Mouse (Mus musculus): ENCODE results near the gene Adora3. TPM values are rescaled to one million over a fixed set of nuclear protein-coding genes. Genes with fewer than 3 reads are reported as not detected.

Gene Adora3
- polyA plus RNA-seq, 1 experiment from 2014 or later, result 0.12 TPM

DNA sequence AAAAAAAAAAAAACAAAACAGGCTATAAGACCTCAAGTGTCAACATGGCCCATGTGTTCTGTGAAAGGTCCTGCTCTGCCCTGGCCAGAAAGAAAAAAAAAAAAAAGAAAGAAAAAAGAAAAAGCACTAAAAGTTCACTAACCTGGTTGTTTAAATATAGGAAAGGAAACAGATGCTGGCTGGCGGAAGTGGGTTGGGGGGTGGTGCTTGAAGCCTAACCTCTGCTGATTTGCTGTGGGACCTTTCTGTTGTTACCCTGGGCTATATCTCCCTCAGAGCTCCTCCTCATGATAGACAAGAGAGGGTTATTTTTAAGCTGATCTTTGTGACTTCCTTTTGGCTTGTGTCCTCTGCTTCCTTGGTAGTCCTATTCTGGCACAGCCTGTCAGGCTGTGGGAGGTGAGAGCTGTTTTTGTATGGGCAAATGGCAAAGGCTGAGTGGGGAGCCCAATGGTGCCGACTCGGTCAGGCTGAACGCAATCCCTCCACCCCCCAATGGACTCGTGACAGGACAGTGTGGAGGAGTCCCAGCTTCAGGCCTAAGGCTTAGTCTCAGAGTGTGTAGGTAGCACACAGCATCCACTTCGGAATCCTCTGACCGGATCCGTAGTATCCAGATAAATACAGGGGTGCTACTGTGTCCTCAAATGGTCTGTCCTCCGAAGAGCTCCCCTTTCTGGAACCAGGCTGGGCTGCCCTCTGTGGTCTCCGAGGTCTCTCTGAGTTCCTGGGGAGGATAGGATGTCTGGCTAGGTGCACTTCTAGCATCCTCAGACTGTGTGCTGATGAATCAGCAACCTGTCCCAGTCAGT lies 21.3 kb downstream of the Adora3 start:
- Histone ChIP-seq H3K4me1 (replicated peaks; ENCODE audit: insufficient read depth, low read length) (peaks cover 14% of the 10 kb centered on the region; the same call in 1 of the 2 replicates), H3K36me3 (ENCODE audit: insufficient read depth, low read length) (no peaks in the 10 kb centered on the region), H3K27me3 (ENCODE audit: insufficient read depth, low read length) (no peaks in the 10 kb centered on the region), H3K4me2 (ENCODE audit: low read length) (no peak overlapping the region), H3K27ac (peak overlapping the region; percentile 64; the same call in 1 of the 2 replicates), H3K9me3 (replicated peaks; ENCODE audit: low read length) (no peaks in the 10 kb centered on the region), H3K4me3 (replicated peaks; ENCODE audit: low read depth, low read length) (no peak overlapping the region), H3K9ac (ENCODE audit: low read depth, low read length) (no peak overlapping the region)
- 61% methylated on average over 10 of the region's 10 CpGs for WGBS
- DNase-seq (ENCODE audit: low spot score) (peak; percentile 79), ATAC-seq (replicated peaks; ENCODE audit: low FRiP score, low read depth) (no peak)
- no peak for TF ChIP-seq CTCF (IDR thresholded peaks at IDR 0.05; ENCODE audit: low read depth)

DNA sequence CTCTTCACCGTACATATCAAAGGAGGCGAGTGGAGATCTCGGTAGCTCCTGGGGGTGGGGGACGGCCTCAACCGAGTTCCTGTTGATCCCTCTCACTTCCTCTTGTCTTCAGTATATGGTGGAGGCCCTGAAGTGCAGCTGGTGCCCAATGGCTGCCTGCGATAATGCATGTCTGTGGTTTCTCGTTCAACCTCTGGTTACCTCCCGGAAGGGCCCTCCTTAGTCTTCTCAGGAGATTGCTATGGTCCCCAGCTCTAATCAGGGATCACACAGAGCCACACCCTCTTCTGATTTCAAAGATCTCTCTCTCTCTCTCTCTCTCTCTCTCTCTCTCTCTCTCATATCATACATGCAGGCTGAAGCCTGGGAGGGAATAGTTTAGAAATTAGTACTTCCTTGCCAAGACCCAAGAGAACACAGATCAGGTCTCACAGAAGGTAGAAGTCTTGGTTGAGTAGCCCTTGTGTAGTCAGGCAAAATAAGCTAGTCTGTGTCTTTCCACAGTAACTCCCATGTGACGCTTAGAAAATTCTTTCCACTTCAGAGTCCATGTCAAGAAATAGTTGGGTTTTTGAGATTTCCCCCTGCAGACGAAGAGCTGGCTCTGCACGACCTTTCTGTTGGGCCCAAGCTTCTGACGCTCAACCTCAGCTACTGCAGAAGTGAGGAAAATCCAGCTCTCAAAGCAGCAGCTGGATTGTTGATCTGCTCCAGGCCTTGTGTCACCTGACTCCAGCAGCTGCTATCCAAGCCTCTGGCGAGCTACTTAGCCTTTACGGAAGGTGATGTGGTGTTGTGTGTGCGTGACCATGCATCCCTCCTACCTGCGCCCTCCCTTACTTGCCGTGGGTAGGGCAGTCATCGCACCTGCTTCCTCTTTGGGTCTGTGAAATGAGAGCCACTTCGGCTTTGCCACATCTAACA lies 22.2 kb downstream of the Adora3 start:
- H3K27me3 ChIP-seq (ENCODE audit: insufficient read depth, low read length), result no peaks in the 10 kb centered on the region
- peak overlapping the region; percentile 64 for H3K27ac ChIP-seq
- TF ChIP-seq CTCF (IDR thresholded peaks at IDR 0.05; ENCODE audit: low read depth), result no peak
- no peak overlapping the region for H3K4me2 ChIP-seq (ENCODE audit: low read length)
- H3K4me1 ChIP-seq (replicated peaks; ENCODE audit: insufficient read depth, low read length), result peaks cover 14% of the 10 kb centered on the region; the same call in 1 of the 2 replicates
- no peak overlapping the region for H3K4me3 ChIP-seq (replicated peaks; ENCODE audit: low read depth, low read length)
- no peak for ATAC-seq (replicated peaks; ENCODE audit: low FRiP score, low read depth)
- WGBS, result 68% methylated on average over 19 of the region's 19 CpGs
- no peak for DNase-seq (ENCODE audit: low spot score)
- no peaks in the 10 kb centered on the region for H3K9me3 ChIP-seq (replicated peaks; ENCODE audit: low read length)
- no peaks in the 10 kb centered on the region for H3K36me3 ChIP-seq (ENCODE audit: insufficient read depth, low read length)
- no peak overlapping the region for H3K9ac ChIP-seq (ENCODE audit: low read depth, low read length)

DNA sequence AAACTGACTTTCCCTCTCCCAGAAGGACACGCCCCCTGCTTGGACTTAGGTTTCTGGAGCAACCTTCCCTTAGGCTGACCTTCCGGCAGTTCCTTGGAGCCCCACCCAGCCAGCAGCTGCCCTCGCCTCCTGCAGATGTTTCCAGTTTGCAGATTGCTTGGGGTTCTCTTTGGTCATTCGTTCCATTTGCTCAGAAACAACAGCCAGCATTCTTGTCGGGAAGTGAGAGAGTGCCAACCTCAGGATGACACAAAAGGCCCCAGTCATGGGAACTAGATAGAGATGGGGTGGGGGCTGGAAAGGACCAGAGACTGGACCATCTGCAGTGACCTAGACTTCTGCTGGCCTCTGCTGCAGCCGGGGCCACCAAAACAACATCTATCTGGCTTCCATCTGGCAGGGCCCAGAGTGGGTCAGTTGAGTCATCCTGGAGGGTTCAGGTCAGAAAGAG lies 23.3 kb downstream of the Adora3 start:
- 0 out of 2 replicates have a peak overlapping the region, but pooled peaks have one; percentile 47 for H3K27ac ChIP-seq
- DNase-seq (ENCODE audit: low spot score), result peak; percentile 57

DNA sequence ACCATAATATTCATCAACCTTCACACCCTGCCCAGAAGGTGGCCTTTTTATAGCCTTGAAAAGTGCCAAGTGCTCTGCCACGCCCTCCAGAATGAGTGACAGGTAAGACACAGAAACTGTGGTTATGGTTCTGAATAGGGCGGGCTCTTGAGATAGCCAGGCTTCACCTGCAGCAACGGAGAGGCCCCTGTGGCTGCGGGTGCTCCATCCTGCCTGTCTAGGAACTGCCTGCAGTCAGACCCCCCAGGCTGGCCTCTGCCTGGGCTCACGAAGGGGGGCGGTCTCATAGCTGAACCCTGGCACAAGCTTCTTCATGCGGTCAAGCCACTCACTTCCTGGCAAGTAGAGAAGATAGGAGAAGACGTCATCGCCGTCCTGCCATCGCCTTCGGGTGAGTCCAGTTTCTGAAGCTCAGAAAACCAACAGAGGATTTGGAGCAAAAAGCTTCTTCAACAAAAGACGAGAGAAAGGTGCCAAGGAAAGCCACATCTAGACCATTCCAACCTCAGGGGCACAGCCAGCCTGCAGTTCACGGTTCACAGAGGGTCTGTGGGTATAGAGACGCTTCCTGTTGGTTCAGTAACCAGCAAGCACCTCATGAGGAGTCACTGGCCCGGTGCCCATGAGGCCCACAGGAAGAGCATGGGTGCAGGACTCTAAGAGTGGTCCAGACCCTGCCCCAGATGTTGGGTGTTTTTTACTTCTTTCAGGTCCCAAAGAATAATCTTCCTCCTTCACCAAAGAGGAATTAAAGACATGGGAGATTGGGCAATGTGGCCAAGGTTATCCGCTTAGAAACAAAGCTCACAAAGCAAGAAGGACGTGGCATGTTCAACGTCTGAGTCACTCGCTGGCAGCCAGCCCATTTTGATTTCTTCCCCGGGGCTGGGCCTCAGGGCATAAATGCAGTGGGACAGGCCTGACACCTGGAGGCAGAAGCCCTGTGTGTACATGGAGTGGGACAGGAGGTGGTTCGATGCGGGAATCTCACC lies 24.2 kb downstream of the Adora3 start:
- Histone ChIP-seq H3K9ac (ENCODE audit: low read depth, low read length) (no peak overlapping the region), H3K36me3 (ENCODE audit: insufficient read depth, low read length) (no peaks in the 10 kb centered on the region), H3K27ac (peak overlapping the region; percentile 47; the same call in 1 of the 2 replicates), H3K4me2 (ENCODE audit: low read length) (no peak overlapping the region), H3K27me3 (ENCODE audit: insufficient read depth, low read length) (no peaks in the 10 kb centered on the region), H3K4me1 (replicated peaks; ENCODE audit: insufficient read depth, low read length) (peaks cover 14% of the 10 kb centered on the region; the same call in 1 of the 2 replicates), H3K4me3 (replicated peaks; ENCODE audit: low read depth, low read length) (no peak overlapping the region), H3K9me3 (replicated peaks; ENCODE audit: low read length) (no peaks in the 10 kb centered on the region)
- peak; percentile 75 for TF ChIP-seq CTCF (IDR thresholded peaks at IDR 0.05; ENCODE audit: low read depth)
- WGBS, result 67% methylated on average over 23 of the region's 23 CpGs
- ATAC-seq (replicated peaks; ENCODE audit: low FRiP score, low read depth), result peak; percentile 43; the same call in 1 of the 2 replicates
- peak; percentile 77 for DNase-seq (ENCODE audit: low spot score)

More for the DNA sequence above, 23.3 kb downstream of the Adora3 start:
- H3K9ac ChIP-seq (ENCODE audit: low read depth, low read length), result no peak overlapping the region
- peaks cover 14% of the 10 kb centered on the region; the same call in 1 of the 2 replicates for H3K4me1 ChIP-seq (replicated peaks; ENCODE audit: insufficient read depth, low read length)
- 41% methylated on average over 6 of the region's 6 CpGs for WGBS
- no peak for TF ChIP-seq CTCF (IDR thresholded peaks at IDR 0.05; ENCODE audit: low read depth)
- no peaks in the 10 kb centered on the region for H3K27me3 ChIP-seq (ENCODE audit: insufficient read depth, low read length)
- ATAC-seq (replicated peaks; ENCODE audit: low FRiP score, low read depth), result no peak; the same call in 1 of the 2 replicates
- H3K4me3 ChIP-seq (replicated peaks; ENCODE audit: low read depth, low read length), result no peak overlapping the region
- H3K9me3 ChIP-seq (replicated peaks; ENCODE audit: low read length), result no peaks in the 10 kb centered on the region
- no peak overlapping the region for H3K4me2 ChIP-seq (ENCODE audit: low read length)
- no peaks in the 10 kb centered on the region for H3K36me3 ChIP-seq (ENCODE audit: insufficient read depth, low read length)

DNA sequence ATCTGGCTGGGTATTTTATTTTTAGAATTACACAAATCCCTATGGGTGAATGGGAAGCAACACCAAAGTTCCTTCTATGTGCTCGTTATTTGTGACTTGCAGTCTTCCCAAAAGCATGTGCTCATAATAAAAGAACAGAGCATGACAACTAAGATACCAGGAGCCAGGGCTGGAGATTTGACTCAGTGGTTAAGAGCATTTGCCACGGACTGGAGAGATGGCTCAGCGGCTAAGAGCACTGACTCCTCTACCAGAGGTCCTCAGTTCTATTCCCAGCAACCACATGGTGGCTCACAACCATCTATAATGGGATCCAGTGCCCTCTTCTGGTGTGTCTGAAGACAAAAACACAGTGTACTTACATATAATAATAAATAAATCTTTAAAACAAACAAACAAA lies 26.2 kb downstream of the Adora3 start:
- Histone ChIP-seq H3K9me3 (replicated peaks; ENCODE audit: low read length) (no peaks in the 10 kb centered on the region), H3K4me2 (ENCODE audit: low read length) (no peak overlapping the region), H3K4me3 (replicated peaks; ENCODE audit: low read depth, low read length) (no peak overlapping the region), H3K27me3 (ENCODE audit: insufficient read depth, low read length) (no peaks in the 10 kb centered on the region), H3K27ac (no peak overlapping the region), H3K9ac (ENCODE audit: low read depth, low read length) (no peak overlapping the region), H3K4me1 (replicated peaks; ENCODE audit: insufficient read depth, low read length) (peaks cover 8% of the 10 kb centered on the region; the same call in 1 of the 2 replicates), H3K36me3 (ENCODE audit: insufficient read depth, low read length) (no peaks in the 10 kb centered on the region)
- WGBS, result 82% methylated on average over 3 of the region's 3 CpGs
- TF ChIP-seq CTCF (IDR thresholded peaks at IDR 0.05; ENCODE audit: low read depth), result no peak
- ATAC-seq (replicated peaks; ENCODE audit: low FRiP score, low read depth) (no peak), DNase-seq (ENCODE audit: low spot score) (no peak)
